Mouse (Mus musculus) CH12.LX (cell line): ENCODE results near the gene L3mbtl2. TPM values are rescaled to one million over a fixed set of nuclear protein-coding genes. Genes with fewer than 3 reads are reported as not detected.

Source experiments
- DNase-seq: peaks from one replicate; pipeline ENCODE4 v3.0.0-alpha.2; 2013; ENCODE audit errors: extremely low read depth
- H3K27ac ChIP-seq: 2 replicates; pipeline ENCODE4 v1.5.1; 2012; ENCODE audit warnings: low read depth, mild to moderate bottlenecking, control low read depth, moderate library complexity; ENCODE audit not compliant: insufficient read depth
- H3K27me3 ChIP-seq: replicated peaks from 2 replicates; pipeline ENCODE3; 2012; ENCODE audit warnings: inconsistent platforms
- H3K36me3 ChIP-seq, 2 experiments: replicated peaks in 1 of 2; 2 replicates each; pipeline versions ENCODE3 to v1.6.1; 2012; ENCODE audit warnings: inconsistent platforms in 1 of 2, low read length in 1 of 2, mild to moderate bottlenecking in 1 of 2, mixed read lengths in 1 of 2, moderate library complexity in 1 of 2; ENCODE audit not compliant: control insufficient read depth in 1 of 2, insufficient read depth in 1 of 2
- H3K4me1 ChIP-seq, 2 experiments: 2 replicates each; pipeline ENCODE4 v1.6.1; 2012; ENCODE audit warnings: inconsistent platforms in 1 of 2, moderate library complexity in 1 of 2; ENCODE audit not compliant: insufficient read depth in 2 of 2, control insufficient read depth in 1 of 2
- H3K4me2 ChIP-seq: 2 replicates; pipeline ENCODE4 v1.6.1; 2012; ENCODE audit warnings: low read depth, mild to moderate bottlenecking, control low read depth; ENCODE audit not compliant: poor library complexity, insufficient read depth, severe bottlenecking
- H3K4me3 ChIP-seq, 3 experiments: fragments of 150-350 bp in 1 of 3; sonication (generic) in 1 of 3; replicated peaks in 1 of 3; 2 replicates each; pipeline versions ENCODE3 to v1.5.1; 2011 to 2012; ENCODE audit warnings: low read depth in 2 of 3, low read length in 2 of 3, mild to moderate bottlenecking in 2 of 3, moderate library complexity in 2 of 3, control low read depth in 1 of 3, improper control_type of control experiment in 1 of 3, inconsistent platforms in 1 of 3, mixed read lengths in 1 of 3; ENCODE audit not compliant: poor library complexity in 1 of 3
- H3K79me2 ChIP-seq: replicated peaks from 2 replicates; pipeline ENCODE4 v1.6.1; 2012; ENCODE audit warnings: mild to moderate bottlenecking, moderate library complexity; ENCODE audit not compliant: control insufficient read depth, poor library complexity, insufficient read depth, severe bottlenecking; ENCODE audit errors: extremely low read depth
- H3K9ac ChIP-seq: 2 replicates; pipeline ENCODE4 v1.6.1; 2012; ENCODE audit warnings: low read depth, mild to moderate bottlenecking, control low read depth, moderate library complexity; ENCODE audit not compliant: insufficient read depth
- H3K9me3 ChIP-seq: replicated peaks from 2 replicates; pipeline ENCODE3; 2012; ENCODE audit warnings: low read length, inconsistent platforms, mixed read lengths
- CHD1 ChIP-seq: IDR thresholded peaks from 2 replicates; pipeline ENCODE4 v1.6.1; 2012; ENCODE audit warnings: low read depth, low read length, improper control_type of control experiment, inconsistent platforms
- CHD2 ChIP-seq: IDR thresholded peaks from 2 replicates; pipeline ENCODE4 v1.6.1; 2011; ENCODE audit warnings: low read length, improper control_type of control experiment
- CTCF ChIP-seq, 2 experiments: IDR thresholded peaks in 1 of 2; conservative IDR thresholded peaks in 1 of 2; 2 replicates each; pipeline ENCODE4 v1.5.1; 2011 to 2012; ENCODE audit warnings: low read depth in 2 of 2, low read length in 2 of 2, improper control_type of control experiment in 1 of 2, inconsistent platforms in 1 of 2, mild to moderate bottlenecking in 1 of 2, moderate library complexity in 1 of 2
- E2F4 ChIP-seq: IDR thresholded peaks from 2 replicates; pipeline ENCODE4 v1.6.1; 2011; ENCODE audit warnings: low read depth, low read length, improper control_type of control experiment; ENCODE audit not compliant: insufficient replicate concordance
- ETS1 ChIP-seq: conservative IDR thresholded peaks from 2 replicates; pipeline ENCODE4 v1.6.1; 2012; ENCODE audit warnings: low read depth, mild to moderate bottlenecking, inconsistent platforms, low read length, improper control_type of control experiment, moderate library complexity
- HCFC1 ChIP-seq: IDR thresholded peaks from 2 replicates; pipeline ENCODE4 v1.6.1; 2012; ENCODE audit warnings: low read depth, mild to moderate bottlenecking, inconsistent platforms, low read length, improper control_type of control experiment
- IRF4 ChIP-seq: IDR thresholded peaks from 2 replicates; pipeline ENCODE4 v1.6.1; 2014; ENCODE audit warnings: low read depth, mild to moderate bottlenecking, inconsistent platforms, low read length, improper control_type of control experiment
- JUN ChIP-seq: IDR thresholded peaks from 2 replicates; pipeline ENCODE4 v1.6.1; 2011; ENCODE audit warnings: low read depth, mild to moderate bottlenecking, low read length, improper control_type of control experiment, moderate library complexity; ENCODE audit not compliant: insufficient read depth
- KAT2A ChIP-seq: IDR thresholded peaks from 2 replicates; pipeline ENCODE4 v1.6.1; 2012; ENCODE audit warnings: low read length, improper control_type of control experiment, inconsistent platforms; ENCODE audit not compliant: insufficient replicate concordance
- MAX ChIP-seq: IDR thresholded peaks from 2 replicates; pipeline ENCODE4 v1.6.1; 2011; ENCODE audit warnings: low read length, improper control_type of control experiment
- MXI1 ChIP-seq: IDR thresholded peaks from 2 replicates; pipeline ENCODE4 v1.6.1; 2011; ENCODE audit warnings: mild to moderate bottlenecking, low read depth, low read length, improper control_type of control experiment
- MYC ChIP-seq: IDR thresholded peaks from 2 replicates; pipeline ENCODE4 v1.6.1; 2011; ENCODE audit warnings: low read depth, mild to moderate bottlenecking, improper control_type of control experiment, low read length
- PAX5 ChIP-seq: IDR thresholded peaks from 2 replicates; pipeline ENCODE4 v1.6.1; 2012; ENCODE audit warnings: low read length, inconsistent platforms, mixed read lengths
- POLR2A ChIP-seq: IDR thresholded peaks from 2 replicates; pipeline ENCODE4 v1.6.1; 2011; ENCODE audit warnings: low read depth, mild to moderate bottlenecking, improper control_type of control experiment, low read length
- POLR2AphosphoS2 ChIP-seq: IDR thresholded peaks from 2 replicates; pipeline ENCODE4 v1.6.1; 2011; ENCODE audit warnings: low read depth, low read length, improper control_type of control experiment
- RAD21 ChIP-seq: IDR thresholded peaks from 2 replicates; pipeline ENCODE4 v1.6.1; 2011; ENCODE audit warnings: low read depth, mild to moderate bottlenecking, low read length, improper control_type of control experiment, moderate library complexity
- SIN3A ChIP-seq: IDR thresholded peaks from 2 replicates; pipeline ENCODE4 v1.6.1; 2012; ENCODE audit warnings: low read length, improper control_type of control experiment, inconsistent platforms
- SMC3 ChIP-seq: IDR thresholded peaks from 2 replicates; pipeline ENCODE4 v1.6.1; 2011; ENCODE audit warnings: low read depth, low read length, improper control_type of control experiment
- TBP ChIP-seq: conservative IDR thresholded peaks from 2 replicates; pipeline ENCODE4 v1.6.1; 2011; ENCODE audit warnings: low read depth, low read length, improper control_type of control experiment
- TCF12 ChIP-seq: IDR thresholded peaks from 2 replicates; pipeline ENCODE4 v1.6.1; 2014; ENCODE audit warnings: low read depth, mild to moderate bottlenecking, inconsistent platforms, low read length, improper control_type of control experiment
- UBTF ChIP-seq: IDR thresholded peaks from 2 replicates; pipeline ENCODE4 v1.6.1; 2012; ENCODE audit warnings: low read depth, mild to moderate bottlenecking, inconsistent platforms, low read length, improper control_type of control experiment, moderate library complexity
- USF1 ChIP-seq: IDR thresholded peaks from 2 replicates; pipeline ENCODE4 v1.6.1; 2014; ENCODE audit warnings: low read depth, mild to moderate bottlenecking, inconsistent platforms, low read length, improper control_type of control experiment
- USF2 ChIP-seq: conservative IDR thresholded peaks from 2 replicates; pipeline ENCODE4 v1.6.1; 2011; ENCODE audit warnings: low read depth, low read length, improper control_type of control experiment
- dilution Hi-C: fragments of 300-500 bp; cut with MboI; formaldehyde crosslinking; loops from 2 replicates; pipeline ENCODE4 v1.14.3; 2020; ENCODE audit warnings: low sequenced_read_pairs; ENCODE audit not compliant: extremely low pct_unique_long_range_greater_than_20kb, extremely low pct_ligation_motif_present
- in situ Hi-C: fragments of 300-500 bp; cut with MboI; formaldehyde crosslinking; loops from 3 replicates; pipeline ENCODE4 v1.14.3; 2019; ENCODE audit warnings: low sequenced_read_pairs, low pct_ligation_motif_present, low pct_unique_long_range_greater_than_20kb, mixed read lengths
- polyA plus RNA-seq: library from polyadenylated mRNA; unstranded; fragments of >175 nt; gene quantifications from 2 replicates; pipeline ENCODE4 v1.2.1, GENCODE M21; 2012; ENCODE audit warnings: low read depth; ENCODE audit not compliant: insufficient read length
- total RNA-seq, 2 experiments: library from RNA; depleted of rRNA; stranded (reverse); fragments of 300-350 nt in 1 of 2; fragments of >200 nt in 1 of 2; gene quantifications; 2 replicates each; pipeline ENCODE4 v1.2.3; 2012 to 2014

L3mbtl2 gene
- total and polyA plus RNA-seq, 3 experiments: 26.4 to 40.0 (median 29.7) TPM

GRCm38 (mm10) chr15:81725965-81726364 lies 62.3 kb downstream of the L3mbtl2 start:
- in situ Hi-C loops: no loop called here
- peaks cover 41 to 62% of the 10 kb centered on the region in 2 experiments for H3K36me3 ChIP-seq
- H3K4me3 ChIP-seq: no peak overlapping the region

GRCm38 (mm10) chr15:81729241-81729791 lies 65.6 kb downstream of the L3mbtl2 start:
- Histone ChIP-seq H3K9me3 (no peaks in the 10 kb centered on the region), H3K27ac (peak overlapping the region; percentile 40), H3K36me3 (peaks cover 11 to 28% of the 10 kb centered on the region in 2 experiments), H3K4me1 (peaks cover 5 to 29% of the 10 kb centered on the region in 2 experiments), H3K4me2 (peak overlapping the region; percentile 76; the same call in 1 of the 2 replicates), H3K27me3 (no peaks in the 10 kb centered on the region), H3K9ac (peak overlapping the region; percentile 82), H3K79me2 (peaks cover 54% of the 10 kb centered on the region), H3K4me3 (peak overlapping the region; percentile 79 to 100 (median 96))
- dilution Hi-C loops (no loop called here), in situ Hi-C loops (no loop called here)
- DNase-seq: peak; percentile 34
- TF ChIP-seq HCFC1: no peak
- TF ChIP-seq CHD1: peak; percentile 47; the same call in 1 of the 2 replicates
- no peak for TF ChIP-seq TBP

More at GRCm38 (mm10) chr15:81725965-81726364, 62.3 kb downstream of the L3mbtl2 start:
- Histone ChIP-seq H3K27ac (no peak overlapping the region), H3K79me2 (peaks cover 71% of the 10 kb centered on the region), H3K9ac (no peak overlapping the region), H3K4me2 (no peak overlapping the region), H3K9me3 (no peaks in the 10 kb centered on the region), H3K4me1 (peaks cover 5 to 29% of the 10 kb centered on the region in 2 experiments), H3K27me3 (no peaks in the 10 kb centered on the region)
- dilution Hi-C loops: no loop called here
- no peak for DNase-seq
- TF ChIP-seq JUN (no peak), CTCF (conservative IDR thresholded peaks at IDR 0.05 in 1 of 2, IDR thresholded peaks at IDR 0.05 in 1 of 2; ENCODE audit: low read depth in 2 of 2, low read length in 2 of 2) (no peak), SIN3A (no peak), SMC3 (no peak), KAT2A (no peak), IRF4 (no peak), MAX (no peak), PAX5 (no peak), USF2 (no peak), TCF12 (no peak), RAD21 (no peak), ETS1 (no peak), MYC (no peak), E2F4 (no peak), POLR2AphosphoS2 (no peak), MXI1 (no peak), CHD2 (no peak), UBTF (no peak), POLR2A (no peak), USF1 (no peak)
